Mouse (Mus musculus) erythroblast, embryonic 14.5 days (primary cell): ENCODE measurements around the gene Hip1r.

ENCODE experiments used
- GATA1 ChIP-seq: IDR thresholded peaks from 2 replicates; pipeline ENCODE4 v1.6.1; 2012; ENCODE audit warnings: low read length, inconsistent platforms, mixed read lengths
- TAL1 ChIP-seq: IDR thresholded peaks from 3 replicates; pipeline ENCODE4 v1.6.1; 2012; ENCODE audit warnings: low read length, inconsistent platforms, mixed read lengths

DNA sequence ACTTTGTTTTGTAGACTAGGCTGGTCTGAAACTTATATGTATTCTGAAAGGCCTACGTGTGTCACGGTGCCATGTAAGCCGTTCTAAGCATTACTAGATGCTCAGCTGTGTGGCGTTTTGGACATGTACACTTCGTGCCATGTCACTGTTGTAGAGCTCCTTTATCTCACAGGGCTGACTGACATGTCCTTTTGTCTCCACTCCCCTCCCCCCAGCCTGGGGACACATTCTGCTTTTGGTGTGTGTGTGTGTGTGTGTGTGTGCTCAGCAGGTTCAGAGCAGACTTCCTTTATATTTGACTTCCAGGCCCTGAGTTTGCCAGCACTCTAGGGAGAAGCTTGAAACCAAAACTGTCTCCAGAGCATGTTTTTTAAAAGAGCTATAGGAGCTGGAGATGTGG lies 63.4 kb downstream of the Hip1r start:
- no peak for TF ChIP-seq TAL1
- TF ChIP-seq GATA1 = no peak
